Mouse (Mus musculus) fibroblast of lung, adult 2 months (primary cell): ENCODE results near the gene Iqcd.

Experiments
- DNase-seq: peaks from one replicate; pipeline ENCODE4 v3.0.0-alpha.2; 2011; ENCODE audit warnings: low read depth

Gene Iqcd

DNA sequence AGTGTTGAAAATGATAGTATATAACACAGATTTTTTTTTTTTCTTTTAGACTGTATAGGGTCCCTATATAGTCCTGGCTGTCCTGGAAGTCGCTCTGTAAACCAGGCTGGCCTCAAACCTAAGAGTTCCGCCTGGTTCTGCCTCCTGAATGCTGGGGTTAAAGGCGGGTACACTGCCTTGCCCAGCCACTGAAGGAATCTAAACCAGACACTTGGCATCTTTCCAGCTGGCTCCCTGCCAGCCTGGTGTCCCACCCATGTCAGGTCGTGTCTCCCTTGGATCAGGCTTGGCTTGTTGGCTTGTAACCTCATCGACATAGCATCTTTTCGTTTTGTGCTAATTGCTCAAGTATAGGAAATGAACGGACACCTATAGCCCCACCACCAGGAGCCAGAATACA is 39.8 kb downstream of the Iqcd start:
- DNase-seq = no peak

DNA sequence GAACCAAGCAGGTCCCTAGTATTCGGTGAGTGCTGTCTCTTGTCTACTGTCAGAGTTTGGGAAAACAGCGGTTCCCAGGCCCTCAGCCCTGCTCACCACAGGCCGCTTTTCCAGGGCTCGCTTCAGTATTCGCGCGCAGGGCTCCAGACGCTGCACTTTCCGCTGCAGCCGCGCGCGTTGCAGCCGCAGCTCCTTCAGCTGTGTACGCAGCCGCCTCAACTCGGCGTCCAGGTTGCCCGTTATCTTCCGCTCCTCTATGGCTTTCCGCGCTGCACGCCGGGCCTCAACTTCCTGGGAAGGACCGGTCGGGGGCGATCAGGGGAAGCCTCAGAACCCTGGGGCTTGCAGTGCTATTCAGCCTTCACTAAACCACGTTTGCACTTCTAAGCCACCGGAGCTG is 42.3 kb downstream of the Iqcd start:
- DNase-seq = no peak

DNA sequence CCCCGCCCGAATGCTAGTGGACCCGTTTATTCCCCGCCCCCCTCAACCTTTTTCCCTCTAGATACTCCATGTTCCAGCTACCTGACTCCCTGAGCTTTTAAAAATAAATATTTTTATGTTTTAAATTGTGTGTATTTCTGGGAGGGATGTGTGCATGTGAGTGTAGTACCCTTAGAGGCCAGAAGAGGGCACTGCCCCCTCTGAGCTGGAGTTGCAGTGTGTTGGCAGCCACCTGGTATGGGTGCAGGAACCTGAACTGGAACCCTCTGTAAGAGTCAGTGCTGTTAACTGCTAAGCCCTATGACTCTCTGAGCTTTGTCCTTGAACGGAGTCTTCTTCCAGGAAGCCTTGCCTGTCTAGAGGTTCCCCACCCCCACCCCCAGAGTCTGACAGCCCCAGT is 43.1 kb downstream of the Iqcd start:
- no peak for DNase-seq

DNA sequence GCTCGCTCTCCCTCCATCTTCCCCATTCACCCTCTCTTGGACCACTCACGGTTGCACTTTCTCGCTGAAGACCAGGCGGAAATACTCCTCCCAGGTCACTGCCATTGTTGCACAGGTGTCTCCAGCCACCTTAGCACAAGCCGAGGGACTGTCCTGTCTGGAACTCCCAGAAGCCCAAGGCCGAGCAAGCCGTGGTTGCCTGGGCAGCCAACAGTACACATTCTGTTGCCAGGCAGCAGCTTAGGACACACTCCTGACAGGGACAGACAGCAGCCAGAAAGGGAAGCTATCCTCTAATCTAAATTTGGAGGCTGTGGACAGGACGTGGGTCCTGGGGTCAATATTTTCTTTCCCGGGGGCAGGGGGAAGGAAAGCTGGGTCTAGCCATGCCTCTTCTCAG is 45.3 kb downstream of the Iqcd start, which contains the start of gene Cfap73:
Gene Cfap73 (minus strand): TSS at position 105 of the 400 bp plus-strand sequence.
- DNase-seq = no peak

DNA sequence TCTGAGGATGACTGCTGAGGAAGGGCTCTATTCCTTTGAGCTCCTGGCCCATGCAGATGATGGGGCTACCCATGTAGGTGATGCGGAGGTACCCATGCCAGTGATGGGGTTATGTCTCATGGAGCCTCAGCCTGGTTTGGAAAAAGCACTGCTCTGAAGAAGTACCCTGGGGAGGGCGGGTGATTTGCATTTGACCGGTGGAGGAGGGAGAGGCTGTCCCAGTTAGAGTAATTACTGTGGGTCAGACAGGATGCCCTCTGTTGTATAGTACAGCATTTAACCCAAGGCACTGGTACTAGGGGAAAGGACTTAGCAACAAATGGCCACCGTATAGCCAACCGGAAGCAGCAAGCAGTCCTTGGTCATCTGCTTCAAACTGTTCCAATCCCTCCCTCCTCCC is 46.0 kb downstream of the Iqcd start:
- no peak for DNase-seq

DNA sequence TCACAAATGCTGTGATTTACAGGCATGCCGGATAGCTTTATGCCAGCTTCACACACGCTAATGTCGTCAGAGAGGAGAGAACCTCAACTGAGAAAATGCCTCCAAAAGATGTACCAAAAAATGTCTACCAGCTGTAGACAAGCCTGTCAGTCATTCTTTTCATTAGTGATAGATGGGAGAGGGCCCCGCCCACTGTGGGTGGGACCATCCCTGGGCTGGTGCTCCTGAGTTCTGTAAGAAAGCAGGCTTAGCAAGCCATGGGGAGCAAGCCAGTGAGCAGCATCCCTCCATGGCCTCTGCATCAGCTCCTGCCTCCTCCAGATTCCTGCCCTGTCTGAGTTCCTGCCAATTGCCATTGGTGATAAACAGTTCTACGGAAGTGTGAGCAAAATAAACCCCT is 46.8 kb downstream of the Iqcd start:
- DNase-seq = no peak

DNA sequence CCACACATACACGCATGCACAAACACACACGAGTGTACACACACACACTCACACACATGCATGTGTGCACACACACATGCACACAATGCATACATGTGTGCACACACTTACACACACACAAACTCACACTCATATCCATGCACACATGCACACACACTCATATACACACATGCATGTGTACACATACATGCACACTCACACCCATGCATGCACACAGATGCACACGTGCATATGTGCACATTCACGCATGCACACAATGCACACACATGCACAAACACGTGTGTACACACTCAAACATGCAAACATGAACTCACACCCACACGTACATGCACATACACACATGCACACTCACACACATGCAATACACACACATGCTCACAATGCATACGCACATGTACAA is 51.3 kb downstream of the Iqcd start:
- DNase-seq = no peak

DNA sequence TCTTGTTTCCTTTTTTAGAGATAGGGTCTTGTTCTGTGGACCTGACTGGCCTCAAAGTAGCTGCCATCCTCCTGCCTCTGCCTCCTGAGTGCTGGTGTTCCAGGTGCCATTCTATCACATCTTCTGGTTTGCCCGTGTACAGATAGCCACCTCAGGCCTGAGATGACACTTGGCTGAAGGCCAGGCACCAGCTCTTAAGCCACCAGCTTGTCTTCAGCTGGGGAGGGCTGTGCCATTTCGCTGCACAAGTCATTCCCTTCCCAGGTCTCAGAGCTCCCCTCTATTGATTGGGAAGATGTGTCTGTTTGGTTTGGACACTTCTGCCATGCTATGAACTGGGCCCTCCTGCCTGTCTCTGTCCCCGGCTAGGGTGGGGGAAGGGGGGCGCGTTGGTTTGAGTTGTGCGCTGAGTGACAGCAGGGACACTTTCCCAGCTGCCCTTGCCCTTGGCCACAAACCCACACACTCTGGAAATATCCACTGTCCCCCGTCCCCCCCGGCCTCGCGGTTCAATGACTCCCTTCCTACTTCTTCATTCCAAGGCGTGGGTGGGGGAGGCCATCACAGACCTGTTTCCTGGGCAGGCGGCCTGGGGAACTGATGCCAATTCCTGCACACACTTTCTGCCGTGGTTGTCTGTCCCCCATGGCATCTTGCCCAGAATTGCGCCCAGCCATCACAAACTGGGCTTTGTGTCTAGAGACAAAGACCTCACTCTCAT is 54.7 kb downstream of the Iqcd start:
- no peak for DNase-seq

DNA sequence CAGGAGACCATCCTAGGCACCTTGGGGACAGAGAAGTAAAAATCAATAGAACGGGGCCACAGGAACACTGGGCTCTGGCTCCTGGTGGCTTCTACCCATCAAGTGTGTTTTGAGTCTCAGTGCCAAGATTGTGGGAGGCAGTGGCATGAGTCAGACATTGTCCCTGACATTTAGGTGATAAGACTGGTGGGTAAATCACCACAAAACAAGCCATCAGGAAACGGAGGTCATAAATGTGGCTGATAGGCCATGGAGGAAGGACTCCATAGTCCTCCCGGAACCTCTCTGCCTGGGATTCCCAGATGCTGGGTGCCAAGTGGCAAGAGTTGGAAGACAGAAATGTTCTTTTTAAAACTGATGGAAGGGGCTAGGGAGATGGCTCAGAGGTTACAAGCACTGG is 55.4 kb downstream of the Iqcd start:
- no peak for DNase-seq

DNA sequence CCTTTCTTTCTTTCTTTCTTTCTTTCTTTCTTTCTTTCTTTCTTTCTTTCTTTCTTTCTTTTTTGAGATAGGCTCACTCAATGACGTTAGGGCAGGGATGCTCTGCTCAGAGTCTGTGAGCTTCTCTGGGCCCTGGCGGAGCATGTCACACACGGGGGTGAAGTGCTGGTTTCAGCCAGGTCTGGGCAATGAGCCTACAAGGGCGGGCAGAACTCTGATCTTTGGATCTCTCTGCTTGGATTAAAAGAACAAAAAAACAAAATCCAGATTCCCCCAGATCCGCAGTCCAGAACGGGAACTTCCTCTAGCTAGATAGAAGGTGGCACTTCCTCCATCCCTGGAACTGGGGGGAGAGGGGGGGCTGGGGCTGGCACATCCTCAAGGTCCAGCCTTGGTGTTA is 57.0 kb downstream of the Iqcd start:
- no peak for DNase-seq

DNA sequence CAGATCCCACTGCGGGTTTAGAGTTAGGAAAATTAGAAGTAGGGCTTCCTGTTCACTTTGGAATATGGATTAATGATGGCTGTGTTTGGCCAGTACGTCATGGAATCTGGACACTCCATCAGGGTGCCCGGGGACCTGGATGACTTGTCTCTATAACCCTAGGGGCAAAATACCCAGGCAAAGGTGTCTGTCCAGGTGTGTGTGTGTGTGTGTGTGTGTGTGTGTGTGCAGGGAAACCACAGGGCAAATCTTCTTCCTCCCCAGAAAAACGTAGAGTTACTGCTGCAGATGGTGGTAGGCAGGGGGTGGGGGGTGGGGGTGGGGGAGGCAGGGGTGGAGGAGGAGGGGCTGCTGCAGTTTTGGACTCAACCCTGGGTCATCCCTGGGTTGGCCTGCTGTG is 58.5 kb downstream of the Iqcd start:
- DNase-seq = no peak

DNA sequence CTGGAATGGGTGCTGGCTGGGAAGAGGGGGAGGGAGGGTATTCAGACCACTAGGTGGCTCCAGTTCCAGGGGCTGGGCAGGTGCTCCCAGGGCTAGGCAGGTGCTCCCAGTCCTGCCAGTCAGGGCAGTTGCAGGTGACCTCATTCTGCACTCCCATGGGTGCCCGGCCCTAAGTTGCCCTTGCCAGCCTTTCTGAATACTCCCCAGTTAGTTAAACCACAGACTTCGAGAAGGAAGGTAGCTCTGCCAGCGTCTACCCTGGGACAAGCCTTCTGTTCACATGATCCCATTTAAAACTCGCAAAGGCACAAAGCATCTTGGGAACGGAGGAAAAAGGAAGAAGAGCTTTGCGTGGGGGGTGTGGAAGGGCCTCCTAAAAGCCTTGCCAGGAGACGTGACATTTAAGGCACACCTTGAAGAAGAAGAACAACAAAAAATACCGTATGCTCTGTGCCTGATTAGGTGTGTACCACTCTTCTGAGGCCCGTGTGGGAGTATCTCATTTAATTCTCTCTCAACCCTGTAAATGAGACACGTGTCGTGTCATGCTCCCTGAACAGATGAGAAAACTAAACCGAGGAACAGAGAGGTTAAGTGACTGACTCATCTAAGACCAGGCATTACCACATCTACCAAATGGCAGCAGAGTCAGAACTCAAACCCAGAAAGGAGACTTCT is 59.1 kb downstream of the Iqcd start:
- DNase-seq = no peak

DNA sequence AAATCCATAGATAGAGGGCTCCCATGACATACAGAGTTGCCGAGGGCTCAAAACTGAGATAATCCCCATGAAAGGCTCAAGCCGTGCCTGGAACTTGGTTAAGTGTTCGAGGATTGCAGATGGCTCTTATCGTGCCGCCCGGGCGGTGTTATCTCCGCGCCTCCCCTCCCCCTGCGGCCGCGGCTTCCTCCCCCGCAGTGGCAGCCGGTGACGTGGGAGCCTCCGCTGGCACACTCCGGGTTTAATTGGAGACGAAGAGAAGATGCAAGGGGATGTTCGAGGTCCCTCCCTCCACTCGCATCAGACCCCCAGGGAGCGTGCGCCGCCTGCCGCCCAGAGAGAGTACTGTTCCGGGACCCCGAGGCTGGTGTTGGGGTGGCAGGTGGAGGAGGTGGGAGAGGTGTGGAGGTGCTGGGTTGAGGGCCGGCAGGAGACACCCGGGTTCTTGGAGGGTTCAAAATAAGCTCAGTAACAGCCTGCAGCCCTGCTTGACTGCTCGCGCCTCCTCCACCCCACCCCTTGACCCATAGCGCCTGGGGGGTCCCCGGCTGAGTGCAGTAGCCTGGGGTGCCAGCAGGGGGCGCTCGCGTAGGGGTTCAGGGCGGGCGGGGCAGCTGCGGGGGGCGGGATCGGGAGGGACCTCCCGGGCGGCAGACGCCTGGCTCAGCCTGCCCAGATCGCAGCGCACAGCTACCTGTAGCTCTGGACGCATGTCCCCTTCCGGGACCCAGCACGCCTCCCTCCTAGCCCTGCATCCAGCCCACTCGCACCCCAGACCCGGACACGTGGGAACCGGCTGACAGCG is 60.0 kb downstream of the Iqcd start, which contains the start of gene Rasal1:
Gene Rasal1 (plus strand): TSS at position 244 of the 805 bp plus-strand sequence.
- no peak for DNase-seq

DNA sequence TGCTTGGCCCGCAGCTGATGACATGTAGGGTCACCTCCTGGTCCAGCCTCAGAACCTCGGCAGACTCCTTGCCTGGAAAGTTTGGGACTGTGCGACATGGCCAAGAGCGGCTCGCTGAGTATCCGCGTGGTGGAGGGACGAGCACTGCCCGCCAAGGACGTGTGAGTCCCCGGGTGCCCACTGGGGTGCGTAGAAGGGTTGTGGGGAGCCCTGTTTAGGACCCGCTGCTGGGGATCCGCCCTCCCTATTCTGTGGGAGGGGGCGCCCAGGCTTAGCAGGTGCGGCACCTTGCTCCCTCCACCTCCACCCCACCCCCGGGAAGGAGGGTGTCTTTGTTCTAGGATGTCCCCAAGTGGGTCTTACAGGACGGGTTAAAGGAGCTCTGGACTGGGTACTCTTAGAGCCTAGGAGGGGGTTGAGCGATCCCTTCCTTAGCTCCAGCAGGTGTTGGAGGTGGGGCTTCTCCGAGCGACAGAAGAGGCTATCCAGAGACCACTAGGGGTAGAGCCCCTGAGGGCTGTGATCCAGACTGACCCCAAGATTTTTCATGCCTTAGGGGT is 60.6 kb downstream of the Iqcd start:
- DNase-seq = no peak

DNA sequence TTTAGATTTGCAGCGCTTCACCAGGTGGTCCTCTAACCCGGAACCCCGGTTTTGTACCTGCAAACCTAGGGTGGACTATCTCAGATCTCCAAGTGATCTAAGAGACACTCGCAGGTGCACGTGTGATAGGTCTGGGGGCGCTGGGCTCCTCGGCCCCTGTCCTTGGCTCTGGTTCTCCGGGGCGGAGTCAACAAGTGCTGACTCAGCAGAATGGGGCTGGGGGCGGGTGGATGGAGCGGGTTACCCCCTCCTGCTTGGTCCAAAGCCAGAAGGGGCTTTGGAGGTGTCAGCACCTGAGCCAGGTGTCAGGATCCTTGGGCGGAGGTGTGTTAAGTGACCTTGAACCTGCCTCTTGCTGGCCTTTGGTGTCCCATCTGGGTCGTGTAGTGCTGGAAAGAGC is 61.1 kb downstream of the Iqcd start:
- DNase-seq = no peak

DNA sequence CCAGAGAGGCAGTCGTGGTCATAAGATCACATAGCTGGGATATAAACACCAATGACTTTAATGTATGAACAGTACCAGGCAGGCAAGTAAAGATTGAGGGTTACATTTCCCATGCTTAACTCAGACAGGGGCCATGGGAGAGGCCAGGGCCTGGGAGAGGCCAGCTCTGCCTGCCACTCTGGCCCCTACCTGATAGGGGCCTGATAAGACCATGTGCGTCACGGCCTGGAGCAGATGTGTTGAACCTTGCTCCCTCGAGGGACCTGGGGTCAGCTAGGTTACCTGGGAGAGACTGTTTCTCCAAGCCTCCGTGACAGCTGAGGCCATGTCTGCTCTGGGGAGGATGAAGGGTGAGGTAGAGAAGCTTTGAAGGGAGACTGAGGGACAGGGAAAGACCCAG is 62.4 kb downstream of the Iqcd start:
- DNase-seq = no peak

DNA sequence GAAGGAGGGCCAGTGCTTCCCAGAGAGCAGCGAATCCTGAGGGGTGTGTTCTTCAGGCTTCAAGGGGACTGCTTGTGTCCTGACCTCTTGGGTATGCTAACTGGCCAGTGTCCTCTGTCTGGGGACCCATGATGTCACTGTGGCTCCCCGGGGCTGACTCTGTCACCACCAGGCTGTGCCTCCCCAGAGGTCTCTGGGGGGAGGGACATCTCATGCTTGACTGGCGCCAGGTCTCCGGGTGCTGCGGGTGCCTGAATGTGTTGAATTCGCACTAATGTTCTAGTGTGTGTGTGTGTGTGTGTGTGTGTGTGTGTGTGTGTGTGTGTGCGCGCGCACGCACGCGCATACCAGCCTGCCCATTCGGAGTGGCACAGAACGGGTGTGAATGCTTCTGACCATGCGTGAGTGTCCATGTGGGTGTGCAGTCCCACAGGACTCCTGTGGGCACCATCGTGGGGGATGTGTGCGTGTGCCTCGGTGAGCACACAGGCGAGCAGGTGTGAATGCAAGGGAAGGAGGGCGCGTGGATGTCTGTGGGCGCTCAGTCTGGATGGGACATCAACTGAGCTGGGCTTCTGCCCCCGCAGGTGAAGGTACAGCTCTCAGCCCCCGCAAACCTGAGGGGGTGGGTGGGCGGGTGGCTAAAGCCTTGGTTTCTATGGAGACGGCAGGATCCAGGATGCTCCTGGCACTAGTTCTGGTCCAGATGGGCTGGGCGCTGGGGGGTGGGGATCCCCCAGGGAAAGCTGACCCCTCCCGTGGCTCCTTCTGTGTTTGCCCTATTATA is 64.3 kb downstream of the Iqcd start:
- DNase-seq = no peak

DNA sequence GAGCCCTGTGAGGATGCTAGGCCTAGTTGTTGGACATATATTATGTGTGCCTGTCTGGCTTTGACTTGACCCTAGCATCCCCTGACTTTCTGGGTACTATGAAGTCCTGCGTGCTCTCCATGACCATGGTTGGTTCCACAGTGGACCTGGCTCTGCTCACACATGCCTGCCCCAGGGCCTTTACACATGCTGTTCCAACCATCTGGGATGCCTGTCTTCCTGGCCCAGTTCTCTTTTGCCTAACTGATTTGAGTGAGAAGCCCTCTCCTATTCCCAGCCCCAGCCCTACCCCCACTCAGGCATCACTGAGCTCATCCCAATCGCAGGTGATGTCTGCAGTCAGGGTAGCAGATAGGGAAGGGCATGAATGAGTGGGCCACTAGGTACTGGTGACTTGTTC is 65.1 kb downstream of the Iqcd start:
- no peak for DNase-seq

DNA sequence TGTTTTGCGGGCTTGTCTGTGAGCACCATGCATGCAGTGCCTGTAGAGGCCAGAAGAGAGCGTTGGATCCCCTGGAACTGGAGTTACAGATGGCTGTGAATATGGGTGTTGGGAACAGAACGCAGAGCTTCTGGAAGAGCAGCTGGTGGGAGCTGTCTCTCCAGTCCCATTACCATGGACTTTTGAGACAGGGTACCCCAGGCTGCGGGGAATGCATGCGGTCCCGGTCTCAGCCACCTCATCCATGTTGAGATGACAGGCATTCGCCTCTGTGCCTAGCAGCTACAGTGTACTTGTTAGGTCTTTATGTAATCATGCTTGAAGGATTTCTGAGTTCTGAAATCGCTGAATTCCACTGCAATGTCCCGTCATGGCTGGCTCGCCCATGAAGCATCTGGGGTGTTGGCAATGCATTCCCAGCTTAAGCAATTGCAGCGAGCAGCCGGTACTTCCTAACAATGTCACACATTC is 67.5 kb downstream of the Iqcd start:
- DNase-seq = no peak
